Comparison of ENCODE assay signal across 8 mouse cellular contexts in genomic region chr10:81402227-81402765, GRCm38 (mm10). TPM values are rescaled to one million over a fixed set of nuclear protein-coding genes. Genes with fewer than 3 reads are reported as not detected.
A peak's percentile ranks its signal among the peaks of the same experiment; 100 is the strongest.
DNase-seq lines count a peak whose midpoint lies in the region; ATAC-seq and TF ChIP-seq lines count a peak whose summit lies in the region.

No protein-coding gene starts in this region.

- no peaks in the 10 kb centered on the region for H3K27me3 ChIP-seq in cerebellum, adult 2 months (ENCODE audit: control insufficient read depth, insufficient read depth, low read length)
- H3K27me3 ChIP-seq in megakaryocyte, embryonic 14.5 days (replicated peaks): no peaks in the 10 kb centered on the region
- H3K27me3 ChIP-seq in limb, embryonic 14.5 days (ENCODE audit: control insufficient read depth, insufficient read depth, low read length): no peaks in the 10 kb centered on the region
- no peaks in the 10 kb centered on the region for H3K27me3 ChIP-seq in stomach, embryonic 16.5 days (ENCODE audit: control insufficient read depth, insufficient read depth, low read length)

- TF ChIP-seq POLR2A in cerebellum, adult 2 months (IDR thresholded peaks at IDR 0.05; ENCODE audit: borderline replicate concordance, insufficient read depth, low read length): no peak
- no peak for TF ChIP-seq POLR2A in limb, embryonic 14.5 days (IDR thresholded peaks at IDR 0.05; ENCODE audit: borderline replicate concordance, extremely low read depth, insufficient read depth, insufficient read length)

- no peak for ATAC-seq in megakaryocyte, adult 5-6 weeks (ENCODE audit: poor library complexity, severe bottlenecking)
- ATAC-seq in limb, embryonic 14.5 days (ENCODE audit: low FRiP score, low read depth): no peak; the same call in 1 of the 2 replicates
- ATAC-seq in stomach, embryonic 16.5 days (ENCODE audit: insufficient read depth, low FRiP score): no peak

- H3K9me3 ChIP-seq in megakaryocyte, embryonic 14.5 days: no peaks in the 10 kb centered on the region
- no peaks in the 10 kb centered on the region for H3K9me3 ChIP-seq in limb, embryonic 14.5 days (ENCODE audit: control insufficient read depth, low read length)
- no peaks in the 10 kb centered on the region for H3K9me3 ChIP-seq in stomach, embryonic 16.5 days (replicated peaks; ENCODE audit: control insufficient read depth, low read length)

- 17% methylated on average over 7 of the region's 7 CpGs for WGBS in cerebellum, adult 2 months
- 26% methylated on average over 7 of the region's 7 CpGs for WGBS in limb, embryonic 14.5 days
- WGBS in stomach, embryonic 16.5 days: 34% methylated on average over 7 of the region's 7 CpGs

- H3K4me3 ChIP-seq in cerebellum, adult 2 months (replicated peaks; ENCODE audit: insufficient read depth, low read depth, low read length): no peak overlapping the region
- peak overlapping the region; percentile 84 for H3K4me3 ChIP-seq in megakaryocyte, embryonic 14.5 days (replicated peaks)
- peak overlapping the region; percentile 14; the same call in 1 of the 2 replicates for H3K4me3 ChIP-seq in limb, embryonic 14.5 days (replicated peaks; ENCODE audit: low read length)
- peak overlapping the region; percentile 24 for H3K4me3 ChIP-seq in stomach, embryonic 16.5 days (replicated peaks; ENCODE audit: low read length)

- H3K9ac ChIP-seq in limb, embryonic 14.5 days (ENCODE audit: low read depth, low read length, severe bottlenecking): peak overlapping the region; percentile 26; the same call in 1 of the 2 replicates
- H3K9ac ChIP-seq in stomach, embryonic 16.5 days (ENCODE audit: low read length): peak overlapping the region; percentile 57

- DNase-seq in cerebellum, adult 2 months: peak; percentile 65 to 69
- DNase-seq in cerebellum, postnatal 10 days: no peak
- DNase-seq in limb, embryonic 14.5 days (ENCODE audit: low spot score): no peak
- DNase-seq in spleen, postnatal 10 days (ENCODE audit: low spot score in 2 of 2): no peak
- no peak for DNase-seq in layer of hippocampus, postnatal 36 days

- H3K4me1 ChIP-seq in cerebellum, adult 2 months (ENCODE audit: control insufficient read depth, insufficient read depth, low read length): peaks cover 67% of the 10 kb centered on the region
- peaks cover 70% of the 10 kb centered on the region for H3K4me1 ChIP-seq in megakaryocyte, embryonic 14.5 days
- H3K4me1 ChIP-seq in limb, embryonic 14.5 days (ENCODE audit: control insufficient read depth, insufficient read depth, low read length): peaks cover 40% of the 10 kb centered on the region
- H3K4me1 ChIP-seq in stomach, embryonic 16.5 days (ENCODE audit: control insufficient read depth, insufficient read depth, low read length): peaks cover 36% of the 10 kb centered on the region

- peak overlapping the region; percentile 39 for H3K4me2 ChIP-seq in limb, embryonic 14.5 days (replicated peaks; ENCODE audit: low read depth, low read length, severe bottlenecking)
- H3K4me2 ChIP-seq in stomach, embryonic 16.5 days (ENCODE audit: low read depth, low read length): peak overlapping the region; percentile 46

- peaks cover 89% of the 10 kb centered on the region for H3K36me3 ChIP-seq in megakaryocyte, embryonic 14.5 days (replicated peaks; ENCODE audit: low read length)
- H3K36me3 ChIP-seq in limb, embryonic 14.5 days (ENCODE audit: control insufficient read depth, insufficient read depth, low read length): peaks cover 83% of the 10 kb centered on the region
- peaks cover 12% of the 10 kb centered on the region; the same call in 1 of the 2 replicates for H3K36me3 ChIP-seq in stomach, embryonic 16.5 days (ENCODE audit: control insufficient read depth, insufficient read depth, low read length)

- no peak for TF ChIP-seq CTCF in cerebellum, adult 2 months (IDR thresholded peaks at IDR 0.05; ENCODE audit: borderline replicate concordance, insufficient read depth, low read depth, low read length)

- H3K27ac ChIP-seq in cerebellum, adult 2 months (ENCODE audit: insufficient read depth, low read length): peak overlapping the region; percentile 82
- H3K27ac ChIP-seq in limb, embryonic 14.5 days (replicated peaks; ENCODE audit: low read depth, low read length): peak overlapping the region; percentile 77
- H3K27ac ChIP-seq in stomach, embryonic 16.5 days (ENCODE audit: low read length): peak overlapping the region; percentile 90

RNA-seq across cellular contexts. Expression of gene Smim24, which starts 9.4 kb away (rescaled TPM):
- 1.2 and 1.7 TPM in 2 replicates for polyA plus RNA-seq in cerebellum, adult 2 months (2012; rRNA removed)
- polyA plus RNA-seq in megakaryocyte, embryonic 14.5 days (2012; ENCODE audit: insufficient read depth, low replicate concordance): 4.4 TPM in 1 of 2 replicates, not detected in the other
- 30.6 and 34.0 TPM in 2 replicates for total RNA-seq in megakaryocyte, adult 5-6 weeks (2015)
- 6.5 and 11.5 TPM in 2 replicates for total RNA-seq in megakaryocyte, adult 5-6 weeks (2017)
- 7.5 and 7.8 TPM in 2 replicates for polyA plus RNA-seq in limb, embryonic 14.5 days (2012; rRNA removed)
- polyA plus RNA-seq in limb, embryonic 14.5 days (2014; fragmentation: Nextera tagmentation; extraction: Ambion mirVana): 4.3 and 4.6 TPM in 2 replicates
- polyA plus RNA-seq in stomach, embryonic 16.5 days (2015; fragmentation: Nextera tagmentation; extraction: Ambion mirVana): 61.8 and 65.3 TPM in 2 replicates
- 1 to 10 TPM; 1.6 to 1.7 TPM for total RNA-seq in layer of hippocampus, postnatal 36 days (2021)

RNA-seq across cellular contexts. Expression of gene Gm48552, which starts 13.5 kb away (rescaled TPM):
- 10.7 and 13.8 TPM in 2 replicates for polyA plus RNA-seq in cerebellum, adult 2 months (2012; rRNA removed)
- 8.4 TPM in 1 of 2 replicates, not detected in the other for polyA plus RNA-seq in megakaryocyte, embryonic 14.5 days (2012; ENCODE audit: insufficient read depth, low replicate concordance)
- total RNA-seq in megakaryocyte, adult 5-6 weeks (2015): not detected in 2 replicates
- 0.26 and 1.4 TPM in 2 replicates for total RNA-seq in megakaryocyte, adult 5-6 weeks (2017)
- 6.8 and 9.5 TPM in 2 replicates for polyA plus RNA-seq in limb, embryonic 14.5 days (2012; rRNA removed)
- 0.99 and 1.2 TPM in 2 replicates for polyA plus RNA-seq in limb, embryonic 14.5 days (2014; fragmentation: Nextera tagmentation; extraction: Ambion mirVana)
- 1.3 and 1.5 TPM in 2 replicates for polyA plus RNA-seq in stomach, embryonic 16.5 days (2015; fragmentation: Nextera tagmentation; extraction: Ambion mirVana)
- total RNA-seq in layer of hippocampus, postnatal 36 days (2021): 1 to 10 TPM; 4.5 to 7.1 TPM

RNA-seq across cellular contexts. Expression of gene Gm48551, which starts 18.0 kb away (rescaled TPM):
- 10.2 and 10.8 TPM in 2 replicates for polyA plus RNA-seq in cerebellum, adult 2 months (2012; rRNA removed)
- 0.89 TPM in 1 of 2 replicates, not detected in the other for polyA plus RNA-seq in megakaryocyte, embryonic 14.5 days (2012; ENCODE audit: insufficient read depth, low replicate concordance)
- 0.83 and 2.9 TPM in 2 replicates for total RNA-seq in megakaryocyte, adult 5-6 weeks (2015)
- 0.33 TPM in 1 of 2 replicates, not detected in the other for total RNA-seq in megakaryocyte, adult 5-6 weeks (2017)
- 4.3 and 5.0 TPM in 2 replicates for polyA plus RNA-seq in limb, embryonic 14.5 days (2012; rRNA removed)
- polyA plus RNA-seq in limb, embryonic 14.5 days (2014; fragmentation: Nextera tagmentation; extraction: Ambion mirVana): 1.1 and 2.9 TPM in 2 replicates
- polyA plus RNA-seq in stomach, embryonic 16.5 days (2015; fragmentation: Nextera tagmentation; extraction: Ambion mirVana): 3.0 and 3.8 TPM in 2 replicates
- total RNA-seq in layer of hippocampus, postnatal 36 days (2021): 1 to 10 TPM; 4.0 to 6.6 TPM

RNA-seq across cellular contexts. Expression of gene Dohh, which starts 18.1 kb away (rescaled TPM):
- polyA plus RNA-seq in cerebellum, adult 2 months (2012; rRNA removed): 87.7 and 93.1 TPM in 2 replicates
- 80.4 and 114 TPM in 2 replicates for polyA plus RNA-seq in megakaryocyte, embryonic 14.5 days (2012; ENCODE audit: insufficient read depth, low replicate concordance)
- total RNA-seq in megakaryocyte, adult 5-6 weeks (2015): 5.4 and 5.7 TPM in 2 replicates
- 21.9 and 42.4 TPM in 2 replicates for total RNA-seq in megakaryocyte, adult 5-6 weeks (2017)
- polyA plus RNA-seq in limb, embryonic 14.5 days (2012; rRNA removed): 54.3 and 66.7 TPM in 2 replicates
- polyA plus RNA-seq in limb, embryonic 14.5 days (2014; fragmentation: Nextera tagmentation; extraction: Ambion mirVana): 60.0 and 63.7 TPM in 2 replicates
- 77.4 and 79.6 TPM in 2 replicates for polyA plus RNA-seq in stomach, embryonic 16.5 days (2015; fragmentation: Nextera tagmentation; extraction: Ambion mirVana)
- 10 to 100 TPM; 72.5 to 76.9 TPM for total RNA-seq in layer of hippocampus, postnatal 36 days (2021)

RNA-seq across cellular contexts. Expression of gene Fzr1, which starts 24.0 kb away (rescaled TPM):
- 75.8 and 81.5 TPM in 2 replicates for polyA plus RNA-seq in cerebellum, adult 2 months (2012; rRNA removed)
- polyA plus RNA-seq in megakaryocyte, embryonic 14.5 days (2012; ENCODE audit: insufficient read depth, low replicate concordance): 71.2 and 72.9 TPM in 2 replicates
- total RNA-seq in megakaryocyte, adult 5-6 weeks (2015): 22.7 and 23.8 TPM in 2 replicates
- 20.9 and 24.0 TPM in 2 replicates for total RNA-seq in megakaryocyte, adult 5-6 weeks (2017)
- polyA plus RNA-seq in limb, embryonic 14.5 days (2012; rRNA removed): 109 and 142 TPM in 2 replicates
- 92.8 and 95.5 TPM in 2 replicates for polyA plus RNA-seq in limb, embryonic 14.5 days (2014; fragmentation: Nextera tagmentation; extraction: Ambion mirVana)
- 69.2 and 79.0 TPM in 2 replicates for polyA plus RNA-seq in stomach, embryonic 16.5 days (2015; fragmentation: Nextera tagmentation; extraction: Ambion mirVana)
- total RNA-seq in layer of hippocampus, postnatal 36 days (2021): 10 to 100 TPM; 61.5 to 68.9 TPM

Comparison
In these comparisons a context has a peak if more than half of its experiments do, and no peak if none do; other contexts are left out.
1. DNase-seq: peak in cerebellum, adult 2 months (2 of 2); none in cerebellum, postnatal 10 days (0 of 2), limb, embryonic 14.5 days (single experiment), spleen, postnatal 10 days (0 of 2) and layer of hippocampus, postnatal 36 days (0 of 2).
2. Peak in every context shown above with its lines, with median percentiles within 50 percentile points of each other: H3K27ac ChIP-seq.